ENCODE assay signal across 19 mouse cellular contexts in genomic region chr12:87284268-87284667, GRCm38 (mm10). TPM values are rescaled to one million over a fixed set of nuclear protein-coding genes. Genes with fewer than 3 reads are reported as not detected.
"Had no signal": no experiment of that assay in that cellular context is flagged by ENCODE, and none has a peak within 500 bp of the region (broad histone marks: within the 10 kb centered on the region; RNA-seq: fewer than 3 reads in every experiment).

No protein-coding gene starts in this region.

- DNase-seq: midbrain, embryonic 14.5 days; retina, postnatal 1 day; right cerebral cortex, adult 18-20 months; right cerebral cortex, postnatal 25 days; right cerebral cortex, postnatal 4 days; spleen, adult 18-20 months; thymus, adult 18-20 months; thymus, postnatal 14 days; thymus, postnatal 36 days had no signal

- H3K4me1 ChIP-seq: midbrain, embryonic 12.5 days; neural tube, embryonic 13.5 days; neural tube, embryonic 15.5 days had no signal

- H3K27me3 ChIP-seq: liver, embryonic 12.5 days; neural tube, embryonic 13.5 days; neural tube, embryonic 15.5 days had no signal

- ATAC-seq: liver, embryonic 12.5 days; midbrain, embryonic 16.5 days had no signal

- H3K9me3 ChIP-seq: liver, embryonic 12.5 days; midbrain, embryonic 12.5 days; neural tube, embryonic 13.5 days; neural tube, embryonic 15.5 days had no signal

- H3K36me3 ChIP-seq: liver, embryonic 12.5 days; midbrain, embryonic 10.5 days; midbrain, embryonic 12.5 days; neural tube, embryonic 13.5 days; neural tube, embryonic 15.5 days had no signal

- H3K4me2 ChIP-seq: liver, embryonic 12.5 days; midbrain, embryonic 12.5 days; neural tube, embryonic 13.5 days; neural tube, embryonic 15.5 days had no signal

- H3K4me3 ChIP-seq: liver, embryonic 12.5 days; midbrain, embryonic 10.5 days; midbrain, embryonic 12.5 days; myocyte; neural tube, embryonic 13.5 days; neural tube, embryonic 15.5 days had no signal

- H3K9ac ChIP-seq: liver, embryonic 12.5 days; liver, embryonic 14.5 days; midbrain, embryonic 12.5 days; neural tube, embryonic 13.5 days; neural tube, embryonic 15.5 days had no signal

- H3K27ac ChIP-seq: liver, embryonic 12.5 days; liver, embryonic 14.5 days; midbrain, embryonic 10.5 days; midbrain, embryonic 12.5 days; neural tube, embryonic 13.5 days; neural tube, embryonic 15.5 days had no signal

RNA-seq across cellular contexts. Expression of gene Ism2, which starts 15.2 kb away (rescaled TPM):
- total RNA-seq: megakaryocyte, adult 5-6 weeks; megakaryocyte-erythroid progenitor cell, adult 5-6 weeks had no signal

RNA-seq across cellular contexts. Expression of gene Noxred1, which starts 45.7 kb away (rescaled TPM):
- total RNA-seq: megakaryocyte-erythroid progenitor cell, adult 5-6 weeks had no signal
